ENCODE assay signal across 8 mouse cellular contexts in the genomic region with DNA sequence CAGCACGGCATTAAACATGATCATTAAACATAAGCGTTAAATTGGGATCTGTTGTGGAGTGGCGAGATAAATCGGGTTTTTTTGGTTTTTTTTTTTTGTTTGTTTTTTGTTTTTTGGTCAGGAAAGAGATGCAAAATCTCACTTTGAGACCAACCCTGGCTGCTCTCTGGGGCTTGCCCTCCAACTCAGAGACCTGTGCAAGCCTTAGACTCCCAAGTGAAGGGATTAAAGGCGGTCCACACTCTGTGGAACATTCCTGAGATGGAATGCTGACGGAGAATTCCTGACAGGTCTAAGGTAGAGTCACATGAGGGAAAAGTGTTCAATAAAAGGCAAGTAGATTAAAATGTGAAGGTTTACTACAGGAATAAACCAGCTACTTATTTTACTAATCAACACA. TPM values are rescaled to one million over a fixed set of nuclear protein-coding genes. Genes with fewer than 3 reads are reported as not detected.
DNase-seq lines count a peak whose midpoint lies in the region; ATAC-seq and TF ChIP-seq lines count a peak whose summit lies in the region.

No protein-coding gene starts in this region.

- DNase-seq in testis, postnatal 10 days (ENCODE audit: low spot score): no peak
- no peak for DNase-seq in layer of hippocampus, adult 11-12 months (ENCODE audit: low spot score)
- DNase-seq in layer of hippocampus, adult 9-10 months (ENCODE audit: low spot score): no peak
- no peak for DNase-seq in layer of hippocampus, postnatal 25 days (ENCODE audit: extremely low spot score in 1 of 2, low spot score in 1 of 2)

- peak overlapping the region; percentile 100; the same call in 1 of the 2 replicates for H3K4me3 ChIP-seq in testis, adult 2 months (ENCODE audit: control insufficient read depth, low read depth, low read length)
- H3K4me3 ChIP-seq in forebrain, embryonic 16.5 days (replicated peaks; ENCODE audit: low read length): peak overlapping the region; percentile 95
- H3K4me3 ChIP-seq in limb, embryonic 12.5 days (replicated peaks): peak overlapping the region; percentile 85
- peak overlapping the region; percentile 92 for H3K4me3 ChIP-seq in stomach, embryonic 14.5 days (ENCODE audit: low read depth, low read length)

- no peak overlapping the region; the same call in 1 of the 2 replicates for H3K27ac ChIP-seq in testis, adult 2 months (ENCODE audit: control insufficient read depth, insufficient read depth, low read depth, low read length)
- peak overlapping the region; percentile 64 for H3K27ac ChIP-seq in forebrain, embryonic 16.5 days (ENCODE audit: low read length)
- H3K27ac ChIP-seq in limb, embryonic 12.5 days: peak overlapping the region; percentile 94; the same call in 1 of the 2 replicates
- no peak overlapping the region for H3K27ac ChIP-seq in stomach, embryonic 14.5 days (ENCODE audit: low read length)

- no peaks in the 10 kb centered on the region for H3K27me3 ChIP-seq in testis, adult 2 months (ENCODE audit: control insufficient read depth, insufficient read depth, low read length)
- H3K27me3 ChIP-seq in forebrain, embryonic 16.5 days (replicated peaks; ENCODE audit: control insufficient read depth, insufficient read depth, low read length): no peaks in the 10 kb centered on the region
- H3K27me3 ChIP-seq in limb, embryonic 12.5 days: no peaks in the 10 kb centered on the region; the same call in 1 of the 2 replicates
- H3K27me3 ChIP-seq in stomach, embryonic 14.5 days (ENCODE audit: control insufficient read depth, insufficient read depth, low read length): no peaks in the 10 kb centered on the region

- ATAC-seq in forebrain, embryonic 16.5 days: no peak
- ATAC-seq in limb, embryonic 12.5 days (ENCODE audit: insufficient number of reproducible peaks, insufficient read depth, low FRiP score, low TSS enrichment, low read depth): no peak
- no peak for ATAC-seq in stomach, embryonic 14.5 days (ENCODE audit: insufficient number of reproducible peaks, insufficient read depth, low FRiP score, low read depth)

- H3K9ac ChIP-seq in forebrain, embryonic 16.5 days (replicated peaks; ENCODE audit: low read depth, low read length): peak overlapping the region; percentile 91
- peak overlapping the region; percentile 56 for H3K9ac ChIP-seq in limb, embryonic 12.5 days (replicated peaks)
- H3K9ac ChIP-seq in stomach, embryonic 14.5 days (replicated peaks; ENCODE audit: low read depth, low read length): 0 out of 2 replicates have a peak overlapping the region, but pooled peaks have one; percentile 98

- peak overlapping the region; percentile 66 for H3K4me2 ChIP-seq in forebrain, embryonic 16.5 days (ENCODE audit: low read length)
- H3K4me2 ChIP-seq in limb, embryonic 12.5 days: peak overlapping the region; percentile 63
- H3K4me2 ChIP-seq in stomach, embryonic 14.5 days (replicated peaks; ENCODE audit: low read depth, low read length): peak overlapping the region; percentile 35

- H3K9me3 ChIP-seq in forebrain, embryonic 16.5 days (ENCODE audit: control insufficient read depth, low read length): no peaks in the 10 kb centered on the region
- H3K9me3 ChIP-seq in limb, embryonic 12.5 days: no peaks in the 10 kb centered on the region
- no peaks in the 10 kb centered on the region for H3K9me3 ChIP-seq in stomach, embryonic 14.5 days (ENCODE audit: control insufficient read depth, low read depth, low read length)

- no peak for TF ChIP-seq CTCF in testis, adult 2 months (IDR thresholded peaks at IDR 0.05; ENCODE audit: control insufficient read depth, insufficient read depth, insufficient replicate concordance, low read depth, low read length)

- no peak for TF ChIP-seq POLR2A in testis, adult 2 months (IDR thresholded peaks at IDR 0.05; ENCODE audit: control insufficient read depth, low read depth, low read length)

- peaks cover 15% of the 10 kb centered on the region for H3K4me1 ChIP-seq in testis, adult 2 months (ENCODE audit: control insufficient read depth, insufficient read depth, low read length)
- peaks cover 16% of the 10 kb centered on the region for H3K4me1 ChIP-seq in forebrain, embryonic 16.5 days (replicated peaks; ENCODE audit: control insufficient read depth, insufficient read depth, low read length)
- peaks cover 18% of the 10 kb centered on the region for H3K4me1 ChIP-seq in limb, embryonic 12.5 days (replicated peaks)
- peaks cover 9% of the 10 kb centered on the region; the same call in 1 of the 2 replicates for H3K4me1 ChIP-seq in stomach, embryonic 14.5 days (ENCODE audit: control insufficient read depth, insufficient read depth, low read length)

- WGBS in forebrain, embryonic 16.5 days: 1% methylated on average over 6 of the region's 6 CpGs
- 7% methylated on average over 6 of the region's 6 CpGs for WGBS in limb, embryonic 12.5 days
- 4% methylated on average over 6 of the region's 6 CpGs for WGBS in stomach, embryonic 14.5 days

- H3K36me3 ChIP-seq in testis, adult 2 months (ENCODE audit: control insufficient read depth, insufficient read depth, low read length): no peaks in the 10 kb centered on the region
- H3K36me3 ChIP-seq in forebrain, embryonic 16.5 days (ENCODE audit: control insufficient read depth, insufficient read depth): no peaks in the 10 kb centered on the region
- H3K36me3 ChIP-seq in limb, embryonic 12.5 days: peaks cover 6% of the 10 kb centered on the region
- no peaks in the 10 kb centered on the region for H3K36me3 ChIP-seq in stomach, embryonic 14.5 days (ENCODE audit: control insufficient read depth, insufficient read depth, low read length)

RNA-seq across cellular contexts. Expression of a gene that starts 0.5 kb away (rescaled TPM):
- polyA plus RNA-seq in testis, adult 2 months (2012; rRNA removed): 7.5 and 10.0 TPM in 2 replicates
- 77.5 and 82.5 TPM in 2 replicates for polyA plus RNA-seq in forebrain, embryonic 16.5 days (2015; fragmentation: Nextera tagmentation; extraction: Ambion mirVana)
- 92.6 and 97.8 TPM in 2 replicates for polyA plus RNA-seq in limb, embryonic 12.5 days (2016; fragmentation: Nextera tagmentation; extraction: Ambion mirVana)
- 137 and 143 TPM in 2 replicates for polyA plus RNA-seq in stomach, embryonic 14.5 days (2014; fragmentation: Nextera tagmentation; extraction: Ambion mirVana)
- total RNA-seq in layer of hippocampus, postnatal 25 days (2021): 10 to 100 TPM; 65.2 to 89.2 TPM

Comparison
In these comparisons a context has a peak if more than half of its experiments do, and no peak if none do; other contexts are left out.
1. H3K27ac ChIP-seq: peak in forebrain, embryonic 16.5 days (single experiment) and limb, embryonic 12.5 days (single experiment); none in testis, adult 2 months (single experiment) and stomach, embryonic 14.5 days (single experiment).
2. Peak in every context shown above with its lines, with median percentiles within 50 percentile points of each other: H3K4me3 ChIP-seq, H3K4me2 ChIP-seq and H3K9ac ChIP-seq.